Mouse (Mus musculus): ENCODE measurements around the gene Vstm4. TPM values are rescaled to one million over a fixed set of nuclear protein-coding genes. Genes with fewer than 3 reads are reported as not detected.
A peak's percentile ranks its signal among the peaks of the same experiment; 100 is the strongest.

The Vstm4 gene
- polyA plus RNA-seq, 1 experiment from 2014 or later = 20.3 TPM

- 56% methylated on average over 11 of the region's 11 CpGs for WGBS
- Histone ChIP-seq H3K27me3 (no peaks in the 10 kb centered on the region), H3K9ac (no peak overlapping the region), H3K4me3 (no peak overlapping the region), H3K4me2 (no peak overlapping the region), H3K36me3 (0 out of 2 replicates have a peak, but pooled peaks cover 9% of the 10 kb centered on the region), H3K4me1 (replicated peaks) (peaks cover 60% of the 10 kb centered on the region), H3K27ac (peak overlapping the region; percentile 91), H3K9me3 (replicated peaks) (no peaks in the 10 kb centered on the region)
- ATAC-seq (replicated peaks; ENCODE audit: insufficient number of reproducible peaks, insufficient read depth, low FRiP score, low read depth) = no peak
Measured at GRCm38 (mm10) chr14:32859831-32860569, 3.4 kb downstream of the Vstm4 start.

GRCm38 (mm10) chr14:32861149-32861581 lies 4.6 kb downstream of the Vstm4 start:
- Histone ChIP-seq H3K4me1 (replicated peaks) (peaks cover 60% of the 10 kb centered on the region), H3K27ac (peak overlapping the region; percentile 91), H3K36me3 (0 out of 2 replicates have a peak, but pooled peaks cover 9% of the 10 kb centered on the region), H3K27me3 (no peaks in the 10 kb centered on the region), H3K9me3 (replicated peaks) (no peaks in the 10 kb centered on the region), H3K4me2 (peak overlapping the region; percentile 52), H3K9ac (no peak overlapping the region), H3K4me3 (peak overlapping the region; percentile 24)
- ATAC-seq (replicated peaks; ENCODE audit: insufficient number of reproducible peaks, insufficient read depth, low FRiP score, low read depth) = peak; percentile 85
- WGBS = 6% methylated on average over 6 of the region's 6 CpGs

GRCm38 (mm10) chr14:32861656-32862055 lies 5.1 kb downstream of the Vstm4 start:
- Histone ChIP-seq H3K4me3 (no peak overlapping the region), H3K4me1 (replicated peaks) (peaks cover 56% of the 10 kb centered on the region), H3K27me3 (no peaks in the 10 kb centered on the region), H3K9me3 (replicated peaks) (no peaks in the 10 kb centered on the region), H3K9ac (0 out of 2 replicates have a peak overlapping the region, but pooled peaks have one; percentile 19), H3K36me3 (0 out of 2 replicates have a peak, but pooled peaks cover 9% of the 10 kb centered on the region), H3K27ac (peak overlapping the region; percentile 91), H3K4me2 (peak overlapping the region; percentile 52)
- WGBS = 53% methylated on average over 2 of the region's 2 CpGs
- no peak for ATAC-seq (replicated peaks; ENCODE audit: insufficient number of reproducible peaks, insufficient read depth, low FRiP score, low read depth)

GRCm38 (mm10) chr14:32865331-32865730 lies 8.8 kb downstream of the Vstm4 start:
- Histone ChIP-seq H3K27ac (no peak overlapping the region), H3K9me3 (replicated peaks) (no peaks in the 10 kb centered on the region), H3K4me3 (no peak overlapping the region), H3K36me3 (0 out of 2 replicates have a peak, but pooled peaks cover 9% of the 10 kb centered on the region), H3K27me3 (no peaks in the 10 kb centered on the region), H3K4me1 (replicated peaks) (peaks cover 26% of the 10 kb centered on the region), H3K4me2 (no peak overlapping the region), H3K9ac (no peak overlapping the region)
- ATAC-seq (replicated peaks; ENCODE audit: insufficient number of reproducible peaks, insufficient read depth, low FRiP score, low read depth) = no peak
- 73% methylated on average over 3 of the region's 3 CpGs for WGBS

- 48% methylated on average over 5 of the region's 5 CpGs for WGBS
- peak; percentile 78; the same call in 1 of the 2 replicates for ATAC-seq (replicated peaks; ENCODE audit: insufficient number of reproducible peaks, insufficient read depth, low FRiP score, low read depth)
Measured at GRCm38 (mm10) chr14:32871963-32872362, 15.4 kb downstream of the Vstm4 start.

GRCm38 (mm10) chr14:32877549-32877948 lies 21.0 kb downstream of the Vstm4 start:
- no peak overlapping the region for H3K4me3 ChIP-seq
- WGBS = 63% methylated on average over 6 of the region's 6 CpGs
- peaks cover 43% of the 10 kb centered on the region for H3K4me1 ChIP-seq (replicated peaks)
- H3K9me3 ChIP-seq (replicated peaks) = no peaks in the 10 kb centered on the region
- H3K27me3 ChIP-seq = no peaks in the 10 kb centered on the region
- H3K4me2 ChIP-seq = no peak overlapping the region
- H3K36me3 ChIP-seq = no peaks in the 10 kb centered on the region
- ATAC-seq (replicated peaks; ENCODE audit: insufficient number of reproducible peaks, insufficient read depth, low FRiP score, low read depth) = no peak
- H3K9ac ChIP-seq = no peak overlapping the region
- H3K27ac ChIP-seq = no peak overlapping the region; the same call in 1 of the 2 replicates

More at GRCm38 (mm10) chr14:32871963-32872362, 15.4 kb downstream of the Vstm4 start:
- Histone ChIP-seq H3K4me2 (no peak overlapping the region), H3K9me3 (replicated peaks) (no peaks in the 10 kb centered on the region), H3K27ac (0 out of 2 replicates have a peak overlapping the region, but pooled peaks have one; percentile 17), H3K36me3 (no peaks in the 10 kb centered on the region), H3K27me3 (no peaks in the 10 kb centered on the region), H3K4me1 (replicated peaks) (peaks cover 18% of the 10 kb centered on the region), H3K4me3 (no peak overlapping the region), H3K9ac (no peak overlapping the region)

- Histone ChIP-seq H3K9me3 (replicated peaks) (no peaks in the 10 kb centered on the region), H3K4me1 (replicated peaks) (peaks cover 48% of the 10 kb centered on the region), H3K27me3 (no peaks in the 10 kb centered on the region), H3K27ac (peak overlapping the region; percentile 81), H3K9ac (no peak overlapping the region), H3K4me2 (no peak overlapping the region), H3K4me3 (no peak overlapping the region), H3K36me3 (no peaks in the 10 kb centered on the region)
- no peak for ATAC-seq (replicated peaks; ENCODE audit: insufficient number of reproducible peaks, insufficient read depth, low FRiP score, low read depth)
- WGBS = 72% methylated on average over 5 of the region's 5 CpGs
Measured at GRCm38 (mm10) chr14:32880332-32880731, 23.8 kb downstream of the Vstm4 start.

GRCm38 (mm10) chr14:32881693-32882092 lies 25.1 kb downstream of the Vstm4 start:
- Histone ChIP-seq H3K9ac (no peak overlapping the region), H3K4me1 (replicated peaks) (peaks cover 40% of the 10 kb centered on the region), H3K4me2 (no peak overlapping the region), H3K36me3 (no peaks in the 10 kb centered on the region), H3K27me3 (no peaks in the 10 kb centered on the region), H3K27ac (peak overlapping the region; percentile 81), H3K4me3 (no peak overlapping the region), H3K9me3 (replicated peaks) (no peaks in the 10 kb centered on the region)
- ATAC-seq (replicated peaks; ENCODE audit: insufficient number of reproducible peaks, insufficient read depth, low FRiP score, low read depth) = peak; percentile 75
- 21% methylated on average over 1 of the region's 1 CpGs for WGBS

GRCm38 (mm10) chr14:32888876-32889674 lies 32.5 kb downstream of the Vstm4 start:
- Histone ChIP-seq H3K4me1 (replicated peaks) (peaks cover 20% of the 10 kb centered on the region), H3K4me2 (no peak overlapping the region), H3K27me3 (no peaks in the 10 kb centered on the region), H3K9me3 (replicated peaks) (no peaks in the 10 kb centered on the region), H3K36me3 (no peaks in the 10 kb centered on the region), H3K27ac (peak overlapping the region; percentile 86), H3K4me3 (no peak overlapping the region), H3K9ac (0 out of 2 replicates have a peak overlapping the region, but pooled peaks have one; percentile 22)
- peak; percentile 90 for ATAC-seq (replicated peaks; ENCODE audit: insufficient number of reproducible peaks, insufficient read depth, low FRiP score, low read depth)
- WGBS = 17% methylated on average over 6 of the region's 6 CpGs

GRCm38 (mm10) chr14:32894341-32894853 lies 37.8 kb downstream of the Vstm4 start:
- Histone ChIP-seq H3K27me3 (no peaks in the 10 kb centered on the region), H3K4me2 (no peak overlapping the region), H3K4me1 (replicated peaks) (peaks cover 18% of the 10 kb centered on the region), H3K9me3 (replicated peaks) (no peaks in the 10 kb centered on the region), H3K4me3 (no peak overlapping the region), H3K36me3 (0 out of 2 replicates have a peak, but pooled peaks cover 3% of the 10 kb centered on the region), H3K9ac (no peak overlapping the region), H3K27ac (0 out of 2 replicates have a peak overlapping the region, but pooled peaks have one; percentile 10)
- ATAC-seq (replicated peaks; ENCODE audit: insufficient number of reproducible peaks, insufficient read depth, low FRiP score, low read depth) = no peak
- 71% methylated on average over 4 of the region's 4 CpGs for WGBS

- 75% methylated on average over 4 of the region's 4 CpGs for WGBS
- H3K4me2 ChIP-seq = no peak overlapping the region
- no peak for ATAC-seq (replicated peaks; ENCODE audit: insufficient number of reproducible peaks, insufficient read depth, low FRiP score, low read depth)
- H3K36me3 ChIP-seq = 0 out of 2 replicates have a peak, but pooled peaks cover 3% of the 10 kb centered on the region
- no peaks in the 10 kb centered on the region for H3K27me3 ChIP-seq
- no peak overlapping the region for H3K9ac ChIP-seq
- H3K27ac ChIP-seq = 0 out of 2 replicates have a peak overlapping the region, but pooled peaks have one; percentile 10
- H3K4me3 ChIP-seq = no peak overlapping the region
- H3K4me1 ChIP-seq (replicated peaks) = peaks cover 20% of the 10 kb centered on the region
- no peaks in the 10 kb centered on the region for H3K9me3 ChIP-seq (replicated peaks)
Measured at GRCm38 (mm10) chr14:32894878-32895277, 38.3 kb downstream of the Vstm4 start.

Data from heart, embryonic 15.5 days (tissue).